Mouse (Mus musculus) liver, embryonic 14.5 days (tissue): ENCODE data around the gene Calm4.
"Not testable (repeated sequence)": the region's sequence is repeated elsewhere in the genome, so short reads cannot be mapped to it uniquely, and the experiment has no call there.

ENCODE experiments used
- CTCF ChIP-seq: IDR thresholded peaks from 2 replicates; pipeline ENCODE4 v1.5.1; 2016; ENCODE audit warnings: antibody characterized with exemption, low read depth, control low read depth
- EP300 ChIP-seq: IDR thresholded peaks from 2 replicates; pipeline ENCODE4 v1.6.1; 2016; ENCODE audit warnings: antibody characterized with exemption, low read depth

DNA sequence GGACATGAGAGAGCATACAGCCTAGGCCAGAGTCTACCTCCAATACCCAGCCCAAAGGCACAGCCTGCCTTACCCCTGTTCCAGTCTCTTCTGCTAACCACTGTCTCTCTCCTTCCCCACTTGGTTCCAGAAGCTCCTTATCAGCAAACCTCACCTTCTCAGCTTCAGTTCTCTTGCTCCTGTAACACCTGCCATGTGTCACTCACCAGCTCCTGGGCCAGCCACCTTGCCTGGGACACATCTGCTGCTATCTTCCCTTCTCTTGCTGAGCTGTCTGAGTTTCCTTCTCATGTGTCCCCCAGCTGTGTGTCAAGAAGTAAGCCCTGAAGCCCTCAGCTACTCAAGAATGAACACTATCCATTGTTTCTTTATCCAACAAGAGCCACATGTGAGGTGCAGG is 3.1 kb downstream of the Calm4 start:
- TF ChIP-seq EP300, CTCF: not testable (repeated sequence)
